8 mouse cellular contexts compared by ENCODE assay signal in the genomic region with DNA sequence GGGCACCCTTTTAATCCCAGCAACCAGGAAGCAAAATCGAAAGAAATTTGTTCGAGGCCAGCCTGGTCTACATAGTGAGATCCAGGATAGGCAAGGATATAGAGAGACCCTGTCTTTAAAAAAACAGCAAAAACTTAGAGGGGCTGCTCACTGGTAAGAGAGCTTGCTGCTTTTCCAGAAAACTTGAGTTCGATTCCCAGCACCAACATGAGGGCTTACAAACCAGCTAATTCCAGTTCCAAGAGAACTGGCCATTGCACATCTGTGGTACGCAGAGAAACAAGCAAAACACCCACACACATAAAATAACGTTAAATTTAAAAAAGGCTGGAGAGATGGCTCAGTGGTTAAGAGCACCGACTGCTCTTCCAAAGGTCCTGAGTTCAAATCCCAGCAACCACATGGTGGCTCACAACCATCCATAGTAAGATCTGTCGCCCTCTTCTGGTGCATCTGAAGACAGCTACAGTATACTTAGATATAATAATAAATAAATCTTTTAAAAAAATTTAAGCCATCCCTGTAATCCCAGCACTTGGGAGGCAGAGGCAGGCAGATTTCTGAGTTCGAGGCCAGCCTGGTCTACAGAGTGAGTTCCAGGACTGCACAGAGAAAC. TPM values are rescaled to one million over a fixed set of nuclear protein-coding genes. Genes with fewer than 3 reads are reported as not detected.
DNase-seq lines count a peak whose midpoint lies in the region; ATAC-seq and TF ChIP-seq lines count a peak whose summit lies in the region.
"Not testable (repeated sequence)": the region's sequence is repeated elsewhere in the genome, so short reads cannot be mapped to it uniquely, and the experiment has no call there.

No protein-coding gene starts in this region.

- WGBS in forebrain, embryonic 13.5 days: 81% methylated on average over 8 of the region's 8 CpGs
- WGBS in hindbrain, embryonic 11.5 days: 79% methylated on average over 8 of the region's 8 CpGs
- 76% methylated on average over 8 of the region's 8 CpGs for WGBS in kidney, postnatal 0 days
- 75% methylated on average over 8 of the region's 8 CpGs for WGBS in liver, postnatal 0 days (ENCODE audit: insufficient replicate concordance)
- 79% methylated on average over 8 of the region's 8 CpGs for WGBS in midbrain, postnatal 0 days

- peak overlapping the region; percentile 65 for H3K4me2 ChIP-seq in forebrain, embryonic 13.5 days
- peak overlapping the region; percentile 19 for H3K4me2 ChIP-seq in hindbrain, embryonic 11.5 days (replicated peaks; ENCODE audit: low read depth, low read length)
- peak overlapping the region; percentile 91 for H3K4me2 ChIP-seq in kidney, postnatal 0 days (ENCODE audit: low read length)
- H3K4me2 ChIP-seq in liver, postnatal 0 days (ENCODE audit: low read depth, low read length): peak overlapping the region; percentile 86
- H3K4me2 ChIP-seq in midbrain, postnatal 0 days (ENCODE audit: low read depth, low read length, poor library complexity, severe bottlenecking): peak overlapping the region; percentile 76

- peak overlapping the region; percentile 90 for H3K4me3 ChIP-seq in forebrain, embryonic 13.5 days
- peak overlapping the region; percentile 86 for H3K4me3 ChIP-seq in hindbrain, embryonic 11.5 days (ENCODE audit: low read depth, low read length)
- peak overlapping the region; percentile 60 for H3K4me3 ChIP-seq in kidney, postnatal 0 days (replicated peaks; ENCODE audit: low read depth, low read length)
- peak overlapping the region; percentile 74 for H3K4me3 ChIP-seq in liver, postnatal 0 days (ENCODE audit: low read depth, low read length)
- H3K4me3 ChIP-seq in midbrain, postnatal 0 days (ENCODE audit: low read depth, low read length): peak overlapping the region; percentile 83
- H3K4me3 ChIP-seq in testis, adult 2 months (ENCODE audit: control insufficient read depth, low read depth, low read length): peak overlapping the region; percentile 95

- TF ChIP-seq CTCF in kidney, postnatal 0 days (IDR thresholded peaks at IDR 0.05; ENCODE audit: low read depth): peak; percentile 36; the same call in 1 of the 2 replicates
- peak; percentile 43 for TF ChIP-seq CTCF in liver, postnatal 0 days (IDR thresholded peaks at IDR 0.05; ENCODE audit: low read depth)
- TF ChIP-seq CTCF in midbrain, postnatal 0 days (IDR thresholded peaks at IDR 0.05): 0 out of 2 replicates have a peak, but pooled peaks have one; percentile 29
- TF ChIP-seq CTCF in testis, adult 2 months (IDR thresholded peaks at IDR 0.05; ENCODE audit: control insufficient read depth, insufficient read depth, insufficient replicate concordance, low read depth, low read length): not testable (repeated sequence)

- H3K4me1 ChIP-seq in forebrain, embryonic 13.5 days: peaks cover 31% of the 10 kb centered on the region
- H3K4me1 ChIP-seq in hindbrain, embryonic 11.5 days (replicated peaks; ENCODE audit: control insufficient read depth, insufficient read depth, low read length); testis, adult 2 months (ENCODE audit: control insufficient read depth, insufficient read depth, low read length): not testable (repeated sequence)
- H3K4me1 ChIP-seq in kidney, postnatal 0 days (replicated peaks; ENCODE audit: insufficient read depth, low read length): peaks cover 10% of the 10 kb centered on the region; the same call in 1 of the 2 replicates
- peaks cover 24% of the 10 kb centered on the region for H3K4me1 ChIP-seq in liver, postnatal 0 days (ENCODE audit: insufficient read depth)
- peaks cover 13% of the 10 kb centered on the region; the same call in 1 of the 2 replicates for H3K4me1 ChIP-seq in midbrain, postnatal 0 days (ENCODE audit: insufficient read depth, low read length)

- H3K27ac ChIP-seq in forebrain, embryonic 13.5 days: peak overlapping the region; percentile 89
- not testable (repeated sequence) for H3K27ac ChIP-seq in hindbrain, embryonic 11.5 days (ENCODE audit: low read depth, low read length)
- H3K27ac ChIP-seq in kidney, postnatal 0 days: peak overlapping the region; percentile 96
- peak overlapping the region; percentile 96 for H3K27ac ChIP-seq in liver, postnatal 0 days (ENCODE audit: low read depth)
- peak overlapping the region; percentile 81 for H3K27ac ChIP-seq in midbrain, postnatal 0 days (ENCODE audit: low read depth, low read length)
- H3K27ac ChIP-seq in testis, adult 2 months (ENCODE audit: control insufficient read depth, insufficient read depth, low read depth, low read length): peak overlapping the region; percentile 98

- peak; percentile 27 for DNase-seq in CD4-positive helper T cell, adult 2 months (ENCODE audit: low read depth, low spot score)
- DNase-seq in c-Kit-negative CD71-positive TER-119-positive erythroid progenitor cells, embryonic 14.5 days (ENCODE audit: low read depth, low spot score): peak; percentile 12
- DNase-seq in hindbrain, embryonic 11.5 days (ENCODE audit: low spot score); kidney, postnatal 0 days (ENCODE audit: low spot score); liver, postnatal 0 days; midbrain, postnatal 0 days (ENCODE audit: low spot score): not testable (repeated sequence)

- H3K27me3 ChIP-seq in forebrain, embryonic 13.5 days; hindbrain, embryonic 11.5 days (ENCODE audit: control insufficient read depth, insufficient read depth, low read length); kidney, postnatal 0 days (ENCODE audit: insufficient read depth, low read length); liver, postnatal 0 days (ENCODE audit: insufficient read depth, low read length); midbrain, postnatal 0 days (ENCODE audit: insufficient read depth, low read length); testis, adult 2 months (ENCODE audit: control insufficient read depth, insufficient read depth, low read length): not testable (repeated sequence)

- TF ChIP-seq POLR2A in testis, adult 2 months (IDR thresholded peaks at IDR 0.05; ENCODE audit: control insufficient read depth, low read depth, low read length): not testable (repeated sequence)

- H3K9ac ChIP-seq in forebrain, embryonic 13.5 days: peak overlapping the region; percentile 81
- H3K9ac ChIP-seq in hindbrain, embryonic 11.5 days (ENCODE audit: low read depth, low read length): peak overlapping the region; percentile 61; the same call in 1 of the 2 replicates
- H3K9ac ChIP-seq in kidney, postnatal 0 days (ENCODE audit: low read depth, low read length): peak overlapping the region; percentile 83
- peak overlapping the region; percentile 76 for H3K9ac ChIP-seq in liver, postnatal 0 days (replicated peaks)
- peak overlapping the region; percentile 64 for H3K9ac ChIP-seq in midbrain, postnatal 0 days (replicated peaks; ENCODE audit: low read length, poor library complexity, severe bottlenecking)

- not testable (repeated sequence) for TF ChIP-seq EP300 in liver, postnatal 0 days (IDR thresholded peaks at IDR 0.05; ENCODE audit: low read depth)

- H3K36me3 ChIP-seq in forebrain, embryonic 13.5 days (ENCODE audit: poor library complexity, severe bottlenecking); hindbrain, embryonic 11.5 days (ENCODE audit: control insufficient read depth, insufficient read depth, low read length); kidney, postnatal 0 days (ENCODE audit: insufficient read depth, low read length); liver, postnatal 0 days (replicated peaks; ENCODE audit: insufficient read depth, low read length); midbrain, postnatal 0 days (ENCODE audit: insufficient read depth, low read length); testis, adult 2 months (ENCODE audit: control insufficient read depth, insufficient read depth, low read length): not testable (repeated sequence)

- ATAC-seq in forebrain, embryonic 13.5 days; hindbrain, embryonic 11.5 days (ENCODE audit: low FRiP score); kidney, postnatal 0 days (replicated peaks; ENCODE audit: low FRiP score, low read depth); liver, postnatal 0 days; midbrain, postnatal 0 days (ENCODE audit: low FRiP score): not testable (repeated sequence)

- H3K9me3 ChIP-seq in forebrain, embryonic 13.5 days (replicated peaks); hindbrain, embryonic 11.5 days (ENCODE audit: control insufficient read depth, low read length); kidney, postnatal 0 days (replicated peaks; ENCODE audit: low read length); liver, postnatal 0 days (ENCODE audit: low read length); midbrain, postnatal 0 days (ENCODE audit: low read length): not testable (repeated sequence)

RNA-seq across cellular contexts. Expression of a gene that starts 1.0 kb away (rescaled TPM):
- polyA plus RNA-seq in forebrain, embryonic 13.5 days (2015; fragmentation: Nextera tagmentation; extraction: Ambion mirVana): 88.3 and 95.3 TPM in 2 replicates
- polyA plus RNA-seq in hindbrain, embryonic 11.5 days (2014; fragmentation: Nextera tagmentation; extraction: Ambion mirVana): 92.9 and 98.4 TPM in 2 replicates
- 43.8 and 48.8 TPM in 2 replicates for polyA plus RNA-seq in kidney, postnatal 0 days (2015; fragmentation: Nextera tagmentation; extraction: Ambion mirVana)
- polyA plus RNA-seq in liver, postnatal 0 days (2015; fragmentation: Nextera tagmentation; extraction: Ambion mirVana): 14.6 and 16.4 TPM in 2 replicates
- 41.5 and 43.8 TPM in 2 replicates for total RNA-seq in midbrain, postnatal 0 days (2014; rRNA removed)
- 37.9 and 38.4 TPM in 2 replicates for polyA plus RNA-seq in midbrain, postnatal 0 days (2015; fragmentation: Nextera tagmentation; extraction: Ambion mirVana)
- 44.0 and 45.7 TPM in 2 replicates for polyA plus RNA-seq in testis, adult 2 months (2012; rRNA removed)

RNA-seq across cellular contexts. Expression of a gene that starts 1.0 kb away (rescaled TPM):
- polyA plus RNA-seq in forebrain, embryonic 13.5 days (2015; fragmentation: Nextera tagmentation; extraction: Ambion mirVana): 43.0 and 47.4 TPM in 2 replicates
- polyA plus RNA-seq in hindbrain, embryonic 11.5 days (2014; fragmentation: Nextera tagmentation; extraction: Ambion mirVana): 22.4 and 37.1 TPM in 2 replicates
- 24.4 and 27.3 TPM in 2 replicates for polyA plus RNA-seq in kidney, postnatal 0 days (2015; fragmentation: Nextera tagmentation; extraction: Ambion mirVana)
- 8.2 and 13.1 TPM in 2 replicates for polyA plus RNA-seq in liver, postnatal 0 days (2015; fragmentation: Nextera tagmentation; extraction: Ambion mirVana)
- total RNA-seq in midbrain, postnatal 0 days (2014; rRNA removed): 8.1 and 22.3 TPM in 2 replicates
- polyA plus RNA-seq in midbrain, postnatal 0 days (2015; fragmentation: Nextera tagmentation; extraction: Ambion mirVana): 12.6 and 17.9 TPM in 2 replicates
- 5.9 and 9.4 TPM in 2 replicates for polyA plus RNA-seq in testis, adult 2 months (2012; rRNA removed)

RNA-seq across cellular contexts. Expression of a gene that starts 18.7 kb away (rescaled TPM):
- 103 TPM in 2 replicates for polyA plus RNA-seq in forebrain, embryonic 13.5 days (2015; fragmentation: Nextera tagmentation; extraction: Ambion mirVana)
- 107 and 117 TPM in 2 replicates for polyA plus RNA-seq in hindbrain, embryonic 11.5 days (2014; fragmentation: Nextera tagmentation; extraction: Ambion mirVana)
- 39.2 and 40.8 TPM in 2 replicates for polyA plus RNA-seq in kidney, postnatal 0 days (2015; fragmentation: Nextera tagmentation; extraction: Ambion mirVana)
- 15.2 and 17.3 TPM in 2 replicates for polyA plus RNA-seq in liver, postnatal 0 days (2015; fragmentation: Nextera tagmentation; extraction: Ambion mirVana)
- 90.5 and 97.4 TPM in 2 replicates for total RNA-seq in midbrain, postnatal 0 days (2014; rRNA removed)
- 39.0 and 40.0 TPM in 2 replicates for polyA plus RNA-seq in midbrain, postnatal 0 days (2015; fragmentation: Nextera tagmentation; extraction: Ambion mirVana)
- polyA plus RNA-seq in testis, adult 2 months (2012; rRNA removed): 22.6 and 26.4 TPM in 2 replicates

RNA-seq across cellular contexts. Expression of a gene that starts 26.7 kb away (rescaled TPM):
- polyA plus RNA-seq in forebrain, embryonic 13.5 days (2015; fragmentation: Nextera tagmentation; extraction: Ambion mirVana): 42.0 and 47.0 TPM in 2 replicates
- polyA plus RNA-seq in hindbrain, embryonic 11.5 days (2014; fragmentation: Nextera tagmentation; extraction: Ambion mirVana): 39.1 and 43.7 TPM in 2 replicates
- polyA plus RNA-seq in kidney, postnatal 0 days (2015; fragmentation: Nextera tagmentation; extraction: Ambion mirVana): 72.9 and 82.1 TPM in 2 replicates
- polyA plus RNA-seq in liver, postnatal 0 days (2015; fragmentation: Nextera tagmentation; extraction: Ambion mirVana): 144 and 154 TPM in 2 replicates
- 19.9 and 20.0 TPM in 2 replicates for total RNA-seq in midbrain, postnatal 0 days (2014; rRNA removed)
- polyA plus RNA-seq in midbrain, postnatal 0 days (2015; fragmentation: Nextera tagmentation; extraction: Ambion mirVana): 40.1 and 42.6 TPM in 2 replicates
- polyA plus RNA-seq in testis, adult 2 months (2012; rRNA removed): 57.9 and 66.4 TPM in 2 replicates

RNA-seq across cellular contexts. Expression of a gene that starts 26.7 kb away (rescaled TPM):
- 0.23 and 0.39 TPM in 2 replicates for polyA plus RNA-seq in forebrain, embryonic 13.5 days (2015; fragmentation: Nextera tagmentation; extraction: Ambion mirVana)
- polyA plus RNA-seq in hindbrain, embryonic 11.5 days (2014; fragmentation: Nextera tagmentation; extraction: Ambion mirVana): 0.33 and 0.34 TPM in 2 replicates
- polyA plus RNA-seq in kidney, postnatal 0 days (2015; fragmentation: Nextera tagmentation; extraction: Ambion mirVana): 0.04 TPM in 1 of 2 replicates, not detected in the other
- not detected in 2 replicates for polyA plus RNA-seq in liver, postnatal 0 days (2015; fragmentation: Nextera tagmentation; extraction: Ambion mirVana)
- 0.38 and 1.0 TPM in 2 replicates for total RNA-seq in midbrain, postnatal 0 days (2014; rRNA removed)
- 1.1 and 1.2 TPM in 2 replicates for polyA plus RNA-seq in midbrain, postnatal 0 days (2015; fragmentation: Nextera tagmentation; extraction: Ambion mirVana)
- polyA plus RNA-seq in testis, adult 2 months (2012; rRNA removed): 39.4 and 40.3 TPM in 2 replicates

Comparison
In these comparisons a context has a peak if more than half of its experiments do, and no peak if none do; other contexts are left out.
1. H3K4me2 ChIP-seq: peak in every context shown above with its lines; median percentile 91 in kidney, postnatal 0 days; 86 in liver, postnatal 0 days; 76 in midbrain, postnatal 0 days; 65 in forebrain, embryonic 13.5 days; 19 in hindbrain, embryonic 11.5 days.